Mouse (Mus musculus): ENCODE results near the gene Gtpbp1.

DNA sequence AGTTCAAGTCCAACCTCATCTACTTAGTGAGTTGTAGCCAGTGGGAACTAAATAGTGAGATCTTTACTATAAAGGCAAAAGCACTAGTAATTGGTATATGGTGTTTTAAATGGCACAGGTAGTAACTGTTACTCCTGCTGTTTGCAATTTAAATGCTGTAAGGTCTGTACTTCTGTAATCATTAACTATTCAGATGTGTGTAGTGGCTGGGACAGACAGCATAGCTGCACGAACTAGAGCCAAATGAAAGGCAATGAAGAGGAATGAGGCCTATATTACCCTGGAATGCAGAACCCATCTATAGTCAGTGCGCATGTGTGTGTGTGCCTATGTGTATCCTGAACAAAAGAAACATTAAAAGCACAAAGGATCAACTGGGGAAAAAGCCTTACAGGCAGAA is 12.7 kb upstream of the Gtpbp1 start:
- TF ChIP-seq MYOG (IDR thresholded peaks at IDR 0.05; ENCODE audit: control insufficient read depth in 1 of 3, insufficient read depth in 1 of 3, insufficient read length in 2 of 3, low read depth in 2 of 3): no peak
- TF ChIP-seq POLR2A (IDR thresholded peaks at IDR 0.05; ENCODE audit: insufficient read length, low read depth): no peak
- TF ChIP-seq MYOD1 (IDR thresholded peaks at IDR 0.05; ENCODE audit: control insufficient read depth in 1 of 3, insufficient read length in 2 of 3, low read depth in 2 of 3): no peak
- no peak for TF ChIP-seq MAX (IDR thresholded peaks at IDR 0.05; ENCODE audit: low read depth)
- no peak for TF ChIP-seq SRF (IDR thresholded peaks at IDR 0.05; ENCODE audit: control insufficient read depth, insufficient read length, low read depth)
- TF ChIP-seq POLR2AphosphoS2 (IDR thresholded peaks at IDR 0.05; ENCODE audit: insufficient read length, low read depth): no peak
- no peak for TF ChIP-seq TCF12 (IDR thresholded peaks at IDR 0.05; ENCODE audit: insufficient read depth, poor library complexity, severe bottlenecking)
- TF ChIP-seq REST (IDR thresholded peaks at IDR 0.05; ENCODE audit: insufficient read depth, insufficient read length): no peak
- no peak for TF ChIP-seq USF1 (IDR thresholded peaks at IDR 0.05; ENCODE audit: low read depth)
